Mouse (Mus musculus) hindbrain, embryonic 15.5 days (tissue): ENCODE data around the gene Tsc22d4. TPM values are rescaled to one million over a fixed set of nuclear protein-coding genes. Genes with fewer than 3 reads are reported as not detected.

Experiments
- ATAC-seq: fragments of 200-750 bp; cut with Nextera tagmentation; 2 replicates; pipeline ENCODE4 v1.8.0; 2017; ENCODE audit warnings: low read depth, moderate number of reproducible peaks, moderate TSS enrichment; ENCODE audit not compliant: low FRiP score
- H3K27ac ChIP-seq: fragments of 300-500 bp; sonication (generic); replicated peaks from 2 replicates; pipeline ENCODE4 v1.5.1; 2015; ENCODE audit warnings: mild to moderate bottlenecking, inconsistent platforms
- H3K27me3 ChIP-seq: fragments of 300-500 bp; sonication (generic); 2 replicates; pipeline ENCODE4 v1.6.1; 2015; ENCODE audit warnings: control low read depth, inconsistent platforms
- H3K36me3 ChIP-seq: fragments of 300-500 bp; sonication (generic); 2 replicates; pipeline ENCODE4 v1.6.1; 2015; ENCODE audit warnings: control low read depth, inconsistent platforms
- H3K4me1 ChIP-seq: fragments of 300-500 bp; sonication (generic); replicated peaks from 2 replicates; pipeline ENCODE4 v1.6.1; 2015; ENCODE audit warnings: control low read depth, inconsistent platforms
- H3K4me2 ChIP-seq: fragments of 300-500 bp; sonication (generic); 2 replicates; pipeline ENCODE4 v1.6.1; 2015; ENCODE audit warnings: moderate library complexity, mild to moderate bottlenecking, inconsistent platforms
- H3K4me3 ChIP-seq: fragments of 300-500 bp; sonication (generic); 2 replicates; pipeline ENCODE4 v1.5.1; 2015; ENCODE audit warnings: mild to moderate bottlenecking, inconsistent platforms
- H3K9ac ChIP-seq: fragments of 300-500 bp; sonication (generic); 2 replicates; pipeline ENCODE4 v1.6.1; 2015; ENCODE audit warnings: inconsistent platforms
- H3K9me3 ChIP-seq: fragments of 300-500 bp; sonication (generic); 2 replicates; pipeline ENCODE4 v1.6.1; 2016; ENCODE audit warnings: control low read depth, inconsistent platforms
- WGBS: fragments of 180-500 bp; shearing (Covaris S2); methylation state at CpG from one replicate; pipeline ENCODE4 v1.1.7; 2015; 5-methylcytosine and 5-hydroxymethylcytosine counted together
- polyA plus RNA-seq: library from polyadenylated mRNA; unstranded; fragments of >200 nt; fragmentation: Nextera tagmentation; extraction: Ambion mirVana; gene quantifications from 2 replicates; pipeline ENCODE4 v1.2.1, GENCODE M21; 2015

Gene Tsc22d4
- polyA plus RNA-seq, 1 experiment from 2014 or later: 88.6 TPM

DNA sequence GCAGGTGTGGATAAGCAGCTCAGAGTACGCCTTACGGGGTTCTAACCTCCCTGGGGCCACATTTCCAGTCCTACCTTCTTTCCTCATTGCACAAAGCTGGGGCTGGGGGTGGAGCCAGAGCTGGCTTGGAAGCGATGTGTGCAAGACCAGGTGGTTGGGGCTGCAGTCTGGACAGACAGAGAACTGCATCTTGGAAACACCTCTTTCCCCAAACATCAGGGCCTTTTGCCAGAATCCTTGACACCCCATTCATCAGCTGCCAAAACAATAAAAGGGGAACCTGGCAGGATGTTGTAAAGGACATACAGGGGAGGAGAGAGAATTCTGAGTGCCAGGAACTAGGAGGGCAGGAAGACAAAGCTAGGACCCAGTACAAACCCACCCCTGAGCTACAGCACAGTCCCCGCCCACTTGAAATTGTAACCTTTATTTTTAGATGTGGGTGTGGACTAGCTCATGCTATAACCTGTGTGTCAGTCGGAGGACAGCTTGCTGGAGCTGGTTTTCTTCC, 30.9 kb downstream of the Tsc22d4 start:
- H3K9ac ChIP-seq: no peak overlapping the region
- H3K27me3 ChIP-seq: no peaks in the 10 kb centered on the region
- no peak overlapping the region for H3K27ac ChIP-seq
- no peak overlapping the region for H3K4me3 ChIP-seq
- H3K4me2 ChIP-seq: no peak overlapping the region
- WGBS: 49% methylated on average over 5 of the region's 5 CpGs
- peaks cover 21% of the 10 kb centered on the region for H3K4me1 ChIP-seq
- peaks cover 11% of the 10 kb centered on the region for H3K36me3 ChIP-seq
- ATAC-seq: no peak
- no peaks in the 10 kb centered on the region for H3K9me3 ChIP-seq

DNA sequence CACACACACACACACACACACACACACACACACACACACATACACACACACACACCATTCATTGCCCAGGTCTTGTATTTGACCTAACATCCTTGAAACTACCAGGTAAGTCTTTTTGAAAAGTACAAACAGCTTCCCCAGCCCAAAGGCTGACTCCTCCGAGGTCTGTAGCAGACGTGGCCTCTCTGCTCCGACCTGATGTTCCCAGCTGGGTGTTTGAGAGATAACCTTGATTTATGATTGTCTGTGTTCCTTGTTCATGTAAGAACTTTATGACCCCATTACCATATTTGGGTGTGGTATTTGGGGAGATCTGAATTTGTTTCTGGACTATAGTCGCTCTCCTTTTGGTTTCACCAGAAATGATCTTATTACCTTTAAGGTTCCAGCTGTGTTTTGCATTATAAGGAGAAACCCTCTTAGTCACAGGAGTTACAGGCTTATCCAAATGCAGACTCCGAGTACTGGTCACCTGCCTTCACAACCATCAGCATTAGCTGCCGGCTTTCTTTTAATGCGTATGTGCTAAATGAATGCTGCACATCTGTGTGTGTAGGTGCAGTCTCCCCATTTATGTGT, 31.8 kb downstream of the Tsc22d4 start:
- no peaks in the 10 kb centered on the region for H3K27me3 ChIP-seq
- H3K4me1 ChIP-seq: peaks cover 29% of the 10 kb centered on the region
- no peak for ATAC-seq
- no peak overlapping the region for H3K9ac ChIP-seq
- H3K9me3 ChIP-seq: no peaks in the 10 kb centered on the region
- 84% methylated on average over 7 of the region's 7 CpGs for WGBS
- H3K27ac ChIP-seq: peak overlapping the region; percentile 89; the same call in 1 of the 2 replicates
- H3K36me3 ChIP-seq: peaks cover 19% of the 10 kb centered on the region
- no peak overlapping the region for H3K4me3 ChIP-seq
- H3K4me2 ChIP-seq: no peak overlapping the region

DNA sequence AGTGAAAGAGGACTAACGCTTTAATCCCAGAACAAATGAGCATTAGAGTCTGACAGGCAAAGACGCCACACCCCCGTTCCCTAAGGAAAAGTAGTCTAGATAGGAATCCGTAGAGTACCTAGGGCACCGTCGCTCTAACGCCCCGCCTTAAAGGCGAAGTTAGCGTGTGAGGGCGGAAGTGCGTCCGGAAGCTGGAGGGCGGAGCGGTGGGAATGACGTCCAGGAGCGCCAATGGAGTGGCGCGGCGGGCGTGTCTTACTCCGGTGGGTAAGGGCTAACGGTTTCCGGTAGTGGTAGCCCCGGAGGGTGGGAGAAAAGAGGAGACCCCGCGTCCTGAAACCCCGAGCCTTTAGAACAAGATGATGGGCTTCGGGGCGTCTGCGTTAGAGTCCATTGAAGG, 33.1 kb downstream of the Tsc22d4 start, which contains the start of gene Ppp1r35:
Ppp1r35 (plus strand) TSS at position 215 of the 400 bp plus-strand sequence.
- WGBS: under 1% methylated on average over 31 of the region's 31 CpGs
- H3K4me3 ChIP-seq: peak within 1 kb of the TSS; percentile 86
- no peaks in the 10 kb centered on the region for H3K27me3 ChIP-seq
- peaks cover 29% of the 10 kb centered on the region for H3K36me3 ChIP-seq
- peak within 1 kb of the TSS; percentile 91 for H3K9ac ChIP-seq
- peaks cover 42% of the 10 kb centered on the region for H3K4me1 ChIP-seq
- peak; percentile 95 for ATAC-seq
- H3K9me3 ChIP-seq: no peaks in the 10 kb centered on the region
- H3K4me2 ChIP-seq: peak within 1 kb of the TSS; percentile 83
- peak within 1 kb of the TSS; percentile 89 for H3K27ac ChIP-seq

DNA sequence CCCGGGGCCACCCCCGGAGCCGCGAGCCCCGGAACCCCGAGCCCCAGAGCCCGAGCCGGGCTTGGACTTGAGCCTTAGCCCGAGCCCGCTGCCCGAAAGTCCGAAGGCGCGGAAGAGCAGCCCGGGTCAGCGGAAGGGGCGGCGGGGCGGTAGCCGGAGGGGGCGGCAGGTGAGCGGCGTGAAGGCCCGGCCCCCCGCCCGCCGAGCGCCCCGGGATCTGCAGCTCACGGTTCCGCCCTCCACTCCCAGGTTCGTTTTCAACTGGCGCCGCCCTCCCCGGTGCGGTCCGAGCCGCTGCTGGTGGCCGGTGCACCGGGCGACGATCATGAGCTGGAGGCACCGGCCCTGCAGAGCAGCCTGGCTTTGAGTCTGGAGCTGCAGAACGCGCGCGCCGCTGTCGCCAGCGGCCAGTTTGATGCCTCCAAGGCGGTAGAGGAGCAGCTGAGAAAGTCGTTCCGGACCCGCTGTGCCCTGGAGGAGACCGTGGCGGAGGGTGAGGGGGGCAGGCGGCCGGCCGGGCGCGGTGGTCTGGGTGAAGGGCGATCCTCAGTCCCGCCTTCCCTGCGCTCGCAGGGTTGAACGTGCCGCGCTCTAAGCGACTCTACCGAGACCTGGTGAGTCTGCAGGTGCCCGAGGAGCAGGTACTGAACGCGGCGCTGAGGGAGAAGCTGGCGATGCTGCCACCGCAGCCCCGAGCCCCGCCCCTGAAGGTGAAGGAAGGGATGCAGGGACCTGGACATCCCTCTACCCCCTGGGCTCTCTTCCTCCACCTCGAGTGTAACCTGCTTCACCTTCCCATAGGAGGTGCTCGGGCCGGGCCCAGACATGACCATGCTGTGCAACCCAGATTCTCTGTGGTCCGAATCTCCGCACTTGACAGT, 33.8 kb downstream of the Tsc22d4 start:
- Histone ChIP-seq H3K27ac (peak overlapping the region; percentile 89), H3K9me3 (no peaks in the 10 kb centered on the region), H3K4me3 (peak overlapping the region; percentile 86), H3K27me3 (no peaks in the 10 kb centered on the region), H3K9ac (peak overlapping the region; percentile 91), H3K4me1 (peaks cover 49% of the 10 kb centered on the region), H3K36me3 (peaks cover 30% of the 10 kb centered on the region), H3K4me2 (peak overlapping the region; percentile 83)
- WGBS: 1% methylated on average over 65 of the region's 83 CpGs
- peak; percentile 7; the same call in 1 of the 2 replicates for ATAC-seq

DNA sequence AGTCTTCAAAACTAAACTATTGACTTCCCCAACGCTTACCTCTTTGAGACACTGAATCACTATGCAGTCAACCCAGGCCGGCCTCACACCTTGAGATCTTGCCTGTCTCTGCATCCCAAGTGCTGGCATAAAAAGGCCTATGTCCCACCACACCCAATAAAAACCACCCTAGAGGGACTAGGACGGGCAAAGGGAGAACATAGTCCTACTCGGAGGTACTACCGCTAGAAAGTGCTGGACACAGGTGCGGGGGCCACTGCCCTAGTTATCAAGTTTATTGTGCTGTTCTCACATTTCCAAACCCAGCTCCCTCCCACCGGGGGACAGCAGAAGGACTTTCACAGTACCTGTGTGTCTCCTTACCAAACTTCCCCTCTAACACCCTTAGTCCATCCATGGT, 36.1 kb downstream of the Tsc22d4 start:
- H3K4me2 ChIP-seq: no peak overlapping the region
- peaks cover 30% of the 10 kb centered on the region for H3K36me3 ChIP-seq
- 96% methylated on average over 7 of the region's 7 CpGs for WGBS
- H3K4me3 ChIP-seq: no peak overlapping the region
- no peak for ATAC-seq
- no peaks in the 10 kb centered on the region for H3K9me3 ChIP-seq
- peaks cover 60% of the 10 kb centered on the region for H3K4me1 ChIP-seq
- H3K27me3 ChIP-seq: no peaks in the 10 kb centered on the region
- no peak overlapping the region for H3K9ac ChIP-seq
- H3K27ac ChIP-seq: no peak overlapping the region

DNA sequence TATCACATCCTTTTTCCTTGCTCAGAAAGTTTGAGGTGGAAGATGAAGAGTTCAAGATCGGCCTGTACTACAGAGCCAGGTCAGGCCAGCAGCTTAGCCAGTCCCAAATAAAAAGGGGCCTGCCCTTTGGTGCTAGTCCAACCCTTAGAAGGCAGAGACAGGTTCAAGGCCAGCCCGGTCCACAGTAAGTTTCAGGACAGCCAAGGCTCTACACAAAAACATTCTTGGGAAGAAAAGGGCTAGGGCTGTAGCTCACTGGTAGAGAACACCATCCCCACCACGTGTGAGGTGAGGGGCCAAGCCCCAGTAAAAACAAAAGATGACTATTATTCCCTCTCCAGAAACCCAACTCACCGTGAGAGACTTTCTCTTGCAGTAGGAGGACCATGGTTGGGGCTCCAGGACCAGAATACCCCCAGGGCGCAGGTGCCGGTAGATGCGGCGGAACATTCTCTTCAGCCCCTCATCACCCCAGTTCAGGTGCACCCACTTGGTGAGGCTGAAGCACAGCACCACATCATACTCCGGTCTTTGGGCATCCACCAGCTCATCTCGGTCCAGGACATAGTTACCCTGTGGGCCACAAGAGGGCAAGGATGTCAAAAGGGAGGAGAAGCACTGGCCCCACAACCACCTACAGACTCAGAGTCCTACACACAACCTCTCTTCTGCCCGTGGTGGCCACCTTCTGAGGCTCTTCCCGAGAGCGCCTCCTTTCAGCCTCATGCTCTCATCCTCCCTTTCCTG, 37.4 kb downstream of the Tsc22d4 start:
- Histone ChIP-seq H3K27me3 (no peaks in the 10 kb centered on the region), H3K9ac (peak overlapping the region; percentile 93; the same call in 1 of the 2 replicates), H3K9me3 (no peaks in the 10 kb centered on the region), H3K4me3 (peak overlapping the region; percentile 77), H3K27ac (no peak overlapping the region), H3K4me1 (peaks cover 64% of the 10 kb centered on the region), H3K36me3 (peaks cover 30% of the 10 kb centered on the region), H3K4me2 (peak overlapping the region; percentile 79)
- WGBS: 80% methylated on average over 13 of the region's 13 CpGs
- ATAC-seq: no peak

DNA sequence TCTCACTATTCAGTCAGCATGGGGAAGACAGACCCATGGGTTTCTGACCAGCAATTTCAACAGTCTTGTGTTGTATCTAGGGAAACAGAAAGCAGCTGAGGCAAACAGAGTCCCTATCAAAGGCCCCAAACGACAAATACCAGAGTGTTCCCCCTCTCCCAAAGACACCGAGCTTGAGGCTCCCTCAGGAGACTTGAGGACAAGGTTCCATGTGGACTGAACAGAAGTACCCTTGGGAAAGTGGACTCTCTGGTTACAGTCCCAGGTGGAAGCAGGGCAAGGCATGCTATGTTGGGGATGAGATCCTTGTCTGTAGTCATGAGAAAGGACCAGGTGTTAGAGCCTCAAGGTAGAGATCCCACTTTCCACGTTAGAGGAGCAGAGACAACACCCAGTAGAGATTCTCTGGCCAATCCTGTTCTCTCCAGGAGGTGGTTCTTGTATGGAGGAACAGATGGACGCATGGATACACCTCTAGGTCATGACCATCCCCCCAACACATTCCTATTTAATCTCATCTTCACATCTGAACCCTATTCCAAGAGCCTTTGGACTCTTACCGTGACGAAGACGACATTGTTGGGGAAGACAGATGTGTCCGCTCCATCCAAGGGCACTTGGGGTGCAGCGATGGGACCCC, 38.5 kb downstream of the Tsc22d4 start:
- H3K36me3 ChIP-seq: peaks cover 30% of the 10 kb centered on the region
- WGBS: 64% methylated on average over 9 of the region's 9 CpGs
- peak overlapping the region; percentile 77 for H3K4me3 ChIP-seq
- peak overlapping the region; percentile 79 for H3K4me2 ChIP-seq
- no peaks in the 10 kb centered on the region; the same call in 1 of the 2 replicates for H3K27me3 ChIP-seq
- no peak overlapping the region for H3K27ac ChIP-seq
- peaks cover 66% of the 10 kb centered on the region for H3K4me1 ChIP-seq
- H3K9me3 ChIP-seq: no peaks in the 10 kb centered on the region
- no peak for ATAC-seq
- peak overlapping the region; percentile 93 for H3K9ac ChIP-seq

DNA sequence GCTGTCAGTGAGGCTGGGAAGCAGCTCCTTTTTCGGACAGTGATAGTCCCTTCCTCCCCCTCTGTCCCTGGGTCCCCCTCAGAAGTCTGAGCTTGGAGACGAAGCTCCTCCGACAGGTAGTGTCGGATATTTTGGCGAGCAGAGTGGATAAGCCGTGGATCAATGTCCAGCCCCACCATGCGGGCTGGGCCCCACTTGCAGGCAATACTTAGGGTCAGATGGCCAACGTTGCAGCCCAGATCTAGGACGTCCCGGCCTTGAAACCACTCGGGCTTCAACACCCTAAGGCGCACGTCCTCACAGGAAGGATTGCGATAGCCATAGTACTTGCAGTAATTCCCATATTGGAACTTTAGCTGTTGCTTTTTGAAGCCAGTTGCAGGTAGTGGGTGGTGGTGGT, 39.0 kb downstream of the Tsc22d4 start:
- peak overlapping the region; percentile 99; the same call in 1 of the 2 replicates for H3K27ac ChIP-seq

DNA sequence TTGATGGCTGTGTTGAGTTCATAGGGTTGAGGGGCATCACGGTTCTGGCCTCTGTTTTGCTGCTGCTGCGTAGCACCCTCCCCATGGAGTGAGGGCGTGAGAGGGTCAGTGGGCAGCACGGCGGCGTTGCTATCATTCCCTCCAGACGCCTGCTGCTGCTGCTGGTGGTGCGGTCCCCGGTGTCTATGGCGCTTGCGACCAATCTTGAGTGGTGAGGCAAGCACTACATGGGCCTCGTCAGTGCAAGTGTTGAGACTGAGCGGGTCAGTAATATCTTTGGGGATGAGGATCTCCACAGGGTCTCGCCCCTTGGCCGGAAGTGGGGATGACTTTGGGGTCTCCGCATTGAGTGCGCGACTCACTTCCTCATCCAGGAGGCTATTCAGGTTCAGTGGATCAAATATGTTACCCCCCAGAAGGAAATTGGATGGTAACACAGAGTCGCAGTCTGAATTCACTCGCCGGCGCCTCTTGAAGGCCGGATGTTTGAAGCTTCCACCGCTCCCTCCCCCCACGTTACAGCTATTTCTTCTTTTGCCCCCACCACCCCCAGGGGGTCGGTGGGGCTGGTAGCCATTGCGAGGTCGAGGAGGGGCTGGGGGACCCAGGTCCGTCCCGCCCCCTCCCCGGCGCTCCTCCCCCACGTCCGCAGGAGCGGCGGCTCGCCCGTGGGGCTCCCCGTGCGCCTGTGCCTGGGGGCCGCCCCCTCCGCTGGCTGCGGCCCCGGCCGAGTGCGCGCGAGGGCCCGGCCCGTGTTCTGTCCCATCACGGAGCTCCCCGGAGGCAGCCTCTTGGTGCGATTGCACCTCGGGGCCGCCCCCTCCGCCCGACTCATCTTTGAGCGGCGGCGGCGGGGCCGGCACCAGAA, 39.9 kb downstream of the Tsc22d4 start:
- Histone ChIP-seq H3K27me3 (no peaks in the 10 kb centered on the region; the same call in 1 of the 2 replicates), H3K27ac (peak overlapping the region; percentile 99), H3K9me3 (no peaks in the 10 kb centered on the region), H3K36me3 (peaks cover 30% of the 10 kb centered on the region), H3K9ac (peak overlapping the region; percentile 93), H3K4me1 (peaks cover 56% of the 10 kb centered on the region), H3K4me3 (peak overlapping the region; percentile 77), H3K4me2 (peak overlapping the region; percentile 79)
- ATAC-seq: peak; percentile 9; the same call in 1 of the 2 replicates
- WGBS: 2% methylated on average over 44 of the region's 62 CpGs

More for the DNA sequence above, 39.0 kb downstream of the Tsc22d4 start:
- Histone ChIP-seq H3K9ac (peak overlapping the region; percentile 93), H3K4me2 (peak overlapping the region; percentile 79), H3K4me1 (peaks cover 64% of the 10 kb centered on the region), H3K27me3 (no peaks in the 10 kb centered on the region; the same call in 1 of the 2 replicates), H3K9me3 (no peaks in the 10 kb centered on the region), H3K4me3 (peak overlapping the region; percentile 77), H3K36me3 (peaks cover 30% of the 10 kb centered on the region)
- ATAC-seq: no peak
- WGBS: 84% methylated on average over 14 of the region's 14 CpGs

DNA sequence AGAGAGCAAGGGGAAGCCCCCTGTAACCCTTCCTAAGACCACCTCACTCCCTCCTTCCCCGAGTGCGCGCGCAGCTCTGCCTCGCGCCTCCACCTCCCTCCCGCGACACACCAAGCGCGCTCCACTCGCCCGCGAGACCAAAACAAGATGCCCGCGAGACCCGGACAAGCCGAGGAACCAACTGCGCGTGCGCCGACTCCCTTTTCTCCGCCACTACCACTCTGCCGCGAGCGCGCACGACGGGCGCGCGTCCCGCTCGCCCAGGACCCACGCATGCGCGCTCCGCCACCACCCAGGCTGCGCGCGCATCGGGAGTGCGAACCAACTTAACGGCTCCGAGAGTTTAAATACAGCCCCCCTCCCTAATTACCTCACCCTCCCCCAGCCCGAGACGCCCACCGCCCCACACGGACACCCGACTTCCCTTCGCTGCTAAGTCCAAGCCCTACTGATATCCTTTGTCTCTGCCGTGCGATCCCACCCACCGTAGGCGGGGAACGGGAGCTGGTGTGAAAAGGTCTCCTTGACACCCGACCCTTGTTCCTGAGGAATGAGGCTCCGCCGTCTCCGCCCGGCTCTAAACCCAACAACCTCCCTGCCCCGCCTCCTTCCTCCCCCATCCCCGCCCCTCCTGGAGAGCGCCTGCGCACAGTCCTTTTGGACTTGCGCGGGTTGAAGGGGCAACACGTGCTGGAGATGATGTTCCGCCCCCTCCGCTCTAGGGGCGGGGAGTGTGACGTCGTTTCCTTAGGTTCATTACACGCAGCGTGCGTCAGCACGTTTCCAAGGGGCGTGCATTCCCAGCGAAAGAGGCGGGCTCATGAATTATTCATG, 40.8 kb downstream of the Tsc22d4 start:
- Histone ChIP-seq H3K4me3 (peak overlapping the region; percentile 77), H3K9me3 (no peaks in the 10 kb centered on the region), H3K27me3 (no peaks in the 10 kb centered on the region; the same call in 1 of the 2 replicates), H3K9ac (peak overlapping the region; percentile 93), H3K4me1 (peaks cover 47% of the 10 kb centered on the region), H3K4me2 (peak overlapping the region; percentile 79), H3K27ac (peak overlapping the region; percentile 99), H3K36me3 (peaks cover 21% of the 10 kb centered on the region)
- under 1% methylated on average over 76 of the region's 79 CpGs for WGBS
- ATAC-seq: peak; percentile 90
